Mouse (Mus musculus) heart, postnatal 0 days (tissue): ENCODE measurements around the gene Ice2.

ENCODE experiments used
- CTCF ChIP-seq: IDR thresholded peaks from 2 replicates; pipeline ENCODE4 v1.5.1; 2016; ENCODE audit warnings: antibody characterized with exemption, control low read depth, low read depth
- EP300 ChIP-seq: IDR thresholded peaks from 2 replicates; pipeline ENCODE4 v1.6.1; 2016; ENCODE audit warnings: antibody characterized with exemption, low read depth

DNA sequence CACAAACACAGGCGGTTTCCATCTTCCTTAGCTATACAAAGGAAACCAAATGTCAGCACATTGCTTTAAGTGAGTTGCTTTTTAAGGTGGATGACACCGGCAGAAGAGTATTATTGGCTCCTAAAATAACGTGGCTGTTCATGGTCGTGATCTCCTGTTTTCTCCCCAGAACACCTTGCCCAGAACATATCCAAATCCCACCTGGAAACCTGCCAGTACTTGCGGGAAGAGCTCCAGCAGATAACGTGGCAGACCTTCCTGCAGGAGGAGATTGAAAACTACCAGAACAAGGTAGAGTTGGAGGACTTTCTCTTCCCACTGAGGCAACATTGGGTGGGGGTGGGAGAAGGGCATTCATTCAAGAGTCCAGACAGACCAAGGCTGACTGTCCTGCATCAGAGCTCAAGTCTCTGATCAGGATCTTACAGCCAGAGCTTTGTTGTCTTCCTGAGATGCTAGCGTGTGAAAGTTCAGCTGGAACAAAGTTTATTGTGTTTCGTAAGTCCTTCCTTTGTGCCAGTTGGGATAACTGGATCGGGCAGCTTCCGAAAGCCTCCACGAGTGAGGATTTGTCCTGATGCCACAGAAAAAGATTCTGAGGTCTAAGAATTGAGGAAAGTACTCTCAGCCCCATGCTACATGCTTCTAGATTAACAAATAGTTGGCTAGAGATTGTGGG is 26.5 kb upstream of the Ice2 start:
- TF ChIP-seq CTCF: no peak
- no peak for TF ChIP-seq EP300
